Mouse (Mus musculus): ENCODE measurements around the gene Emc7. TPM values are rescaled to one million over a fixed set of nuclear protein-coding genes. Genes with fewer than 3 reads are reported as not detected.

Emc7 gene
- polyA plus RNA-seq, 1 experiment, result 23.0 TPM

- H3K4me1 ChIP-seq (ENCODE audit: control insufficient read depth, insufficient read depth, low read length), result no peaks in the 10 kb centered on the region
- no peak overlapping the region for H3K4me3 ChIP-seq (ENCODE audit: insufficient read depth, low read length)
- TF ChIP-seq CTCF (IDR thresholded peaks at IDR 0.05; ENCODE audit: borderline replicate concordance, insufficient read depth, low read length) (no peak), POLR2A (IDR thresholded peaks at IDR 0.05; ENCODE audit: low read depth, low read length) (no peak)
- no peak overlapping the region for H3K27ac ChIP-seq (ENCODE audit: insufficient read depth, low read length)
Measured at GRCm38 (mm10) chr2:112513036-112513435, 58.2 kb downstream of the Emc7 start.

- TF ChIP-seq POLR2A (IDR thresholded peaks at IDR 0.05; ENCODE audit: low read depth, low read length) (no peak), CTCF (IDR thresholded peaks at IDR 0.05; ENCODE audit: borderline replicate concordance, insufficient read depth, low read length) (no peak)
- no peak overlapping the region for H3K4me3 ChIP-seq (ENCODE audit: insufficient read depth, low read length)
Measured at GRCm38 (mm10) chr2:112516728-112517127, 61.9 kb downstream of the Emc7 start.

GRCm38 (mm10) chr2:112517218-112517617 is 62.4 kb downstream of the Emc7 start:
- no peak for TF ChIP-seq CTCF (IDR thresholded peaks at IDR 0.05; ENCODE audit: borderline replicate concordance, insufficient read depth, low read length)
- no peak for TF ChIP-seq POLR2A (IDR thresholded peaks at IDR 0.05; ENCODE audit: low read depth, low read length)
- Histone ChIP-seq H3K4me3 (ENCODE audit: insufficient read depth, low read length) (no peak overlapping the region), H3K4me1 (ENCODE audit: control insufficient read depth, insufficient read depth, low read length) (no peaks in the 10 kb centered on the region), H3K27ac (ENCODE audit: insufficient read depth, low read length) (no peak overlapping the region)

More at GRCm38 (mm10) chr2:112516728-112517127, 61.9 kb downstream of the Emc7 start:
- Histone ChIP-seq H3K27ac (ENCODE audit: insufficient read depth, low read length) (no peak overlapping the region), H3K4me1 (ENCODE audit: control insufficient read depth, insufficient read depth, low read length) (no peaks in the 10 kb centered on the region)

- Histone ChIP-seq H3K4me1 (ENCODE audit: control insufficient read depth, insufficient read depth, low read length) (no peaks in the 10 kb centered on the region), H3K4me3 (ENCODE audit: insufficient read depth, low read length) (no peak overlapping the region), H3K27ac (ENCODE audit: insufficient read depth, low read length) (no peak overlapping the region)
- TF ChIP-seq CTCF (IDR thresholded peaks at IDR 0.05; ENCODE audit: borderline replicate concordance, insufficient read depth, low read length) (no peak), POLR2A (IDR thresholded peaks at IDR 0.05; ENCODE audit: low read depth, low read length) (no peak)
Measured at GRCm38 (mm10) chr2:112518541-112518940, 63.7 kb downstream of the Emc7 start.

GRCm38 (mm10) chr2:112520526-112521482 is 66.0 kb downstream of the Emc7 start:
- Histone ChIP-seq H3K4me1 (ENCODE audit: control insufficient read depth, insufficient read depth, low read length) (no peaks in the 10 kb centered on the region), H3K27ac (ENCODE audit: insufficient read depth, low read length) (no peak overlapping the region), H3K4me3 (ENCODE audit: insufficient read depth, low read length) (no peak overlapping the region)
- TF ChIP-seq POLR2A (IDR thresholded peaks at IDR 0.05; ENCODE audit: low read depth, low read length), result no peak
- no peak for TF ChIP-seq CTCF (IDR thresholded peaks at IDR 0.05; ENCODE audit: borderline replicate concordance, insufficient read depth, low read length)

Other genes with a start within 250 kb of the Emc7 start
- 21.6 and 25.3 TPM in 2 replicates for gene Lpcat4, start 215.5 kb upstream of the Emc7 start, polyA plus RNA-seq (2011; ENCODE audit: insufficient read length, low read depth, missing spikeins)
- not detected in 2 replicates for gene Nutm1, start 195.7 kb upstream of the Emc7 start, polyA plus RNA-seq (2011; ENCODE audit: insufficient read length, low read depth, missing spikeins)
- 70.7 and 79.5 TPM in 2 replicates for gene Nop10, start 193.1 kb upstream of the Emc7 start, polyA plus RNA-seq (2011; ENCODE audit: insufficient read length, low read depth, missing spikeins)
- 27.9 and 29.2 TPM in 2 replicates for gene Slc12a6, start 189.2 kb upstream of the Emc7 start, polyA plus RNA-seq (2011; ENCODE audit: insufficient read length, low read depth, missing spikeins)
- not detected in 2 replicates for gene Gm21985, start 188.7 kb upstream of the Emc7 start, polyA plus RNA-seq (2011; ENCODE audit: insufficient read length, low read depth, missing spikeins)
- 65.8 and 71.9 TPM in 2 replicates for gene Emc4, start 87.0 kb upstream of the Emc7 start, polyA plus RNA-seq (2011; ENCODE audit: insufficient read length, low read depth, missing spikeins)
- gene Katnbl1, start 75.8 kb upstream of the Emc7 start, polyA plus RNA-seq (2011; ENCODE audit: insufficient read length, low read depth, missing spikeins), result 24.9 and 26.1 TPM in 2 replicates
- gene Chrm5, start 25.8 kb downstream of the Emc7 start, polyA plus RNA-seq (2011; ENCODE audit: insufficient read length, low read depth, missing spikeins), result not detected in 2 replicates
- 10.0 and 10.6 TPM in 2 replicates for gene Aven, start 38.0 kb downstream of the Emc7 start, polyA plus RNA-seq (2011; ENCODE audit: insufficient read length, low read depth, missing spikeins)

Measured in embryonic fibroblast, embryonic 13.5 days (primary cell).